Mouse (Mus musculus): ENCODE results near the gene Tgfbr2. TPM values are rescaled to one million over a fixed set of nuclear protein-coding genes. Genes with fewer than 3 reads are reported as not detected.

Tgfbr2 gene
- polyA plus RNA-seq, 1 experiment from 2014 or later = 19.0 TPM

DNA sequence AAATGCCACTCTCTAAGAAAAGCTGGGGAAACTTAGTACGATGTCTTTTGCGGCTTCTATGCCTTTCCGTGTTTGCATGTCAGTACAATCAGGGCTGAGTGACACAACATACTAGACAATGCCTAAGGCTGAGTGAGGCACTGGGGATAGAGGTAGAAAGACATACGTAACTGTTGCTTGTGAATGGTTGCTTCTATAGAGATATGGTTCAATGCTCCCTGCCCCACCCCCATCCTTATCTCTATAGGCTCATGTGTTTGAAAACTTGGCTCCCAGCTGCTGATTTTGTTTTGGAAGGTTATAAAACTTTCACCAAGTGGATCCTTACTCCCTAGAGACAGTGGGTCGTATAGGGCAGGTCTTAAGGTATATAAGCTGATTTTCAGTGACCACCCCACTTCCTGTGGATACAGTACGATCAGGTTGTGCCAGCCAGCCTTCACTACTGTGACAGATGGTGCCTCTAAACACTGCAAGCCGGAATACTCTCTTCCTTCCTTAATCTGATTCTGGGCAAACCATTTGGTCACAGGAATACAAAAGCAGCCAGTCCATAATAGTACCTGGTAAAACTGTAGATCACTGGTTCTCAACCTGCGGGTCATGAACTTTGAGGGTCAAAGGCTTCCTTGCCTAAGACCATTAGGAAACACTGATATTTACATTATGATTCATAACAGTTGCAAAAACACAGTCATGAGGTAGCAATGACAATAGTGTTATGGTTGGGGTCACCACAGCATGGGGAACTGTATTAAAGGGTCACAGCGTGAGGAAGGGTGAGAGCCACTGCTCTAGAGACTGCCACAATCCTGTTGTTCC lies 63.8 kb downstream of the Tgfbr2 start:
- no peak overlapping the region for H3K4me3 ChIP-seq
- H3K9ac ChIP-seq = no peak overlapping the region
- H3K27ac ChIP-seq (replicated peaks) = no peak overlapping the region
- peaks cover 59% of the 10 kb centered on the region for H3K36me3 ChIP-seq
- H3K9me3 ChIP-seq = no peaks in the 10 kb centered on the region
- H3K4me1 ChIP-seq = peaks cover 25% of the 10 kb centered on the region
- H3K4me2 ChIP-seq = no peak overlapping the region
- H3K27me3 ChIP-seq (replicated peaks) = no peaks in the 10 kb centered on the region
- WGBS = 75% methylated on average over 9 of the region's 9 CpGs
- no peak for ATAC-seq (ENCODE audit: extremely low read depth, insufficient number of reproducible peaks, low FRiP score, low TSS enrichment)

DNA sequence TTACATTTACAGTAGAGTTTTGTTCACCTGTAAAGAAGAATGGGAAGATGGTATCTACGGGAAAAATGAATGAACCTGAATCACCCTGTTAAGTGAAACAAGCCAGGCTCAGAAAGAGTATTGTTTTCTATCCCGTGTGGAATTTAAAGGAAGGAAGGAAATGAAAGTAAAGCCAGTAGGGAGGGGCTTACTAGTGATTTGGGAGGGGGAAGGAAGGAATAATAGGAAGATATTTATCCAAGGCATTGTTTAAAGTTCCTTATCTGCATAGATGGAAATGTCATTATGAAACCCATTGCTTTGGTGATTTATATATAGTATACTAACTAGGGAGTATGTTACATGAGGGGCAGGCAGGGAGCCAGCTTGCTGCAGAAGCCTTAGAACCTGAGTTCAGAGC lies 66.4 kb downstream of the Tgfbr2 start:
- no peak overlapping the region for H3K4me3 ChIP-seq
- ATAC-seq (ENCODE audit: extremely low read depth, insufficient number of reproducible peaks, low FRiP score, low TSS enrichment) = no peak

DNA sequence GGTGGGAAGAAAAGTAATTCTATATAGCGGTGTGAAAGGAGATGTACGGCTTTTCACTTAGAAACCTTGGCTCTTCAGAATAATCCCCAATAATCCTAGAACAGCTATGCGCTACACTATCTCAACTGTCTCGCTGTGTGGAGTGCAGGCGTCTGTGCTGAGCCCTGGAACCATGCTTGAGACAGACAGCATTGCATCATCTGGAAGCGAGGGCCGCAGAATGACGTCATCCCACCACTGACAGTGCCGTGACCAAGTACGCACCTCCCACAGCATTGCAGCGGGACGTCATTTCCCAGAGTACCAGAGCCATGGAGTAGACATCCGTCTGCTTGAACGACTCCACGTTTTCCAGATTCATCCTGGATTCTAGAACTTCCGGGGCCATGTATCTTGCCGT lies 70.4 kb downstream of the Tgfbr2 start:
- Histone ChIP-seq H3K4me3 (no peak overlapping the region), H3K4me1 (peaks cover under 1% of the 10 kb centered on the region; the same call in 1 of the 2 replicates), H3K27me3 (replicated peaks) (no peaks in the 10 kb centered on the region), H3K9me3 (no peaks in the 10 kb centered on the region), H3K27ac (replicated peaks) (no peak overlapping the region), H3K4me2 (no peak overlapping the region), H3K36me3 (peaks cover 78% of the 10 kb centered on the region), H3K9ac (no peak overlapping the region)
- WGBS = 80% methylated on average over 17 of the region's 17 CpGs
- no peak for ATAC-seq (ENCODE audit: extremely low read depth, insufficient number of reproducible peaks, low FRiP score, low TSS enrichment)

More for the DNA sequence above, 66.4 kb downstream of the Tgfbr2 start:
- H3K27ac ChIP-seq (replicated peaks) = no peak overlapping the region
- H3K4me2 ChIP-seq = no peak overlapping the region
- H3K36me3 ChIP-seq = peaks cover 67% of the 10 kb centered on the region
- no peaks in the 10 kb centered on the region for H3K9me3 ChIP-seq
- WGBS = 62% methylated on average over 2 of the region's 2 CpGs
- peaks cover 14% of the 10 kb centered on the region for H3K4me1 ChIP-seq
- no peak overlapping the region for H3K9ac ChIP-seq
- H3K27me3 ChIP-seq (replicated peaks) = no peaks in the 10 kb centered on the region

DNA sequence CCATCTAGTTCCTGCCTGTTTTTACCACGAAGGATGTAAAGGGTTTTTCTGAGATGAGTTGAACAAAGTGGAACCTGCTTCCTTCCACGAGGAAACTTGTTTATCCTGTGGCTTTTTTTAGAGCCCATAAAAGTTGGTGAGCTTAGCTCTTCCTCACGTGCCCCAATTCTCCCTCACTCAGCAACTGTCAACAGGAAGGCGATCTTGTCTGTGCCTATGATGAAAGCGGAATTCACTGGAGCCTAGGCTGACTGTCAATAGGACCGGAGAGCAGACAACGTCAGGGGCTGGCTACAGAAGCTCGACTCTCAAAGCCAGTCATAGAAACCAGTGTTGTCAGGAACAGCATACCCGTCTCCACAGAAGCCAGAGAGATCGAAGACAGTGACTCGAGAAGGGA lies 73.3 kb downstream of the Tgfbr2 start:
- Histone ChIP-seq H3K4me1 (peaks cover 12% of the 10 kb centered on the region), H3K27me3 (replicated peaks) (no peaks in the 10 kb centered on the region), H3K4me3 (no peak overlapping the region), H3K4me2 (no peak overlapping the region), H3K27ac (replicated peaks) (no peak overlapping the region), H3K9me3 (no peaks in the 10 kb centered on the region), H3K36me3 (peaks cover 55% of the 10 kb centered on the region), H3K9ac (no peak overlapping the region)
- WGBS = 50% methylated on average over 11 of the region's 11 CpGs
- ATAC-seq (ENCODE audit: extremely low read depth, insufficient number of reproducible peaks, low FRiP score, low TSS enrichment) = no peak

DNA sequence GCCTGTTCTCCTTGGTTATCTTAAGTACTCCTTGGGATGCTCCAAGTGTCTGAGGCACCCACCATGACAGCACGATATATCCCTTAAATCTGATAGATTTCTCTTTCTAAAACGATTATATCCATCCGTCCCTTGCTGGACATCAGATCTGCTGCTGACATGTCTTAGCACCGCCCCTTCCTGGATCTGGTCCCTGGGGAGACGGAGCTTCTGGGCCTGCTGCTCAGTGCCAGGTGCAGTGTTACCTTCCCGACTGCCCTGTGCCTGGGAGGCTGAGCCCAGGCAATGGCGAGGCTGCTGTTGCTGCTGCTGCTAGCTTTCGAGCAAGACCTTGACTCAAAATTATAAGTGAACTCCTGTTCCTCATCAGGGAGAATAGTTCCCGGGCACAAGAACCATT lies 75.1 kb downstream of the Tgfbr2 start:
- 75% methylated on average over 9 of the region's 9 CpGs for WGBS
- Histone ChIP-seq H3K27ac (replicated peaks) (no peak overlapping the region), H3K4me1 (peaks cover 12% of the 10 kb centered on the region), H3K9ac (no peak overlapping the region), H3K9me3 (no peaks in the 10 kb centered on the region), H3K4me2 (no peak overlapping the region), H3K36me3 (peaks cover 55% of the 10 kb centered on the region), H3K27me3 (replicated peaks) (no peaks in the 10 kb centered on the region), H3K4me3 (no peak overlapping the region)
- ATAC-seq (ENCODE audit: extremely low read depth, insufficient number of reproducible peaks, low FRiP score, low TSS enrichment) = no peak

DNA sequence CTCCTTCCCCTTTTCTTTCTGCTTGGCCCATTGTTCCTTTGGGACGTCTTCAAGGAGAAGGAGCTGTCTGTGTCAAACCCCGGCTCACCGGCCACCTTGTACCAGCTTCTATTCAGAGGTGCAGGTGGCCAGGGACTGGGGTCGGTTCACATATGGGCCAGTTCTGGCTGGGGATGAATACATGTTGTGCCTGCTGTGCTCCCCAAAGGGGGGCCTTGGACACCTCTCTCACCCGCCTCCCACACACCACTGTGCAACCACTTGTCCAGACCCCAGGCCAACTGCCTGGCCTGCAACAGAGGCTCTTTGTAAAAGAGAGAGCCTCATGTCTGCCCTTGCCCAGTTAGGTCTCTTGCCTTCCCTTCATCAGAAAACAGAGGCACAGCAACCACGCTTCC lies 75.6 kb downstream of the Tgfbr2 start:
- no peak overlapping the region for H3K4me3 ChIP-seq
- no peak overlapping the region for H3K27ac ChIP-seq (replicated peaks)
- H3K9me3 ChIP-seq = no peaks in the 10 kb centered on the region
- H3K9ac ChIP-seq = no peak overlapping the region
- peaks cover 12% of the 10 kb centered on the region for H3K4me1 ChIP-seq
- peaks cover 50% of the 10 kb centered on the region for H3K36me3 ChIP-seq
- H3K27me3 ChIP-seq (replicated peaks) = no peaks in the 10 kb centered on the region
- 75% methylated on average over 6 of the region's 6 CpGs for WGBS
- H3K4me2 ChIP-seq = no peak overlapping the region
- no peak for ATAC-seq (ENCODE audit: extremely low read depth, insufficient number of reproducible peaks, low FRiP score, low TSS enrichment)

DNA sequence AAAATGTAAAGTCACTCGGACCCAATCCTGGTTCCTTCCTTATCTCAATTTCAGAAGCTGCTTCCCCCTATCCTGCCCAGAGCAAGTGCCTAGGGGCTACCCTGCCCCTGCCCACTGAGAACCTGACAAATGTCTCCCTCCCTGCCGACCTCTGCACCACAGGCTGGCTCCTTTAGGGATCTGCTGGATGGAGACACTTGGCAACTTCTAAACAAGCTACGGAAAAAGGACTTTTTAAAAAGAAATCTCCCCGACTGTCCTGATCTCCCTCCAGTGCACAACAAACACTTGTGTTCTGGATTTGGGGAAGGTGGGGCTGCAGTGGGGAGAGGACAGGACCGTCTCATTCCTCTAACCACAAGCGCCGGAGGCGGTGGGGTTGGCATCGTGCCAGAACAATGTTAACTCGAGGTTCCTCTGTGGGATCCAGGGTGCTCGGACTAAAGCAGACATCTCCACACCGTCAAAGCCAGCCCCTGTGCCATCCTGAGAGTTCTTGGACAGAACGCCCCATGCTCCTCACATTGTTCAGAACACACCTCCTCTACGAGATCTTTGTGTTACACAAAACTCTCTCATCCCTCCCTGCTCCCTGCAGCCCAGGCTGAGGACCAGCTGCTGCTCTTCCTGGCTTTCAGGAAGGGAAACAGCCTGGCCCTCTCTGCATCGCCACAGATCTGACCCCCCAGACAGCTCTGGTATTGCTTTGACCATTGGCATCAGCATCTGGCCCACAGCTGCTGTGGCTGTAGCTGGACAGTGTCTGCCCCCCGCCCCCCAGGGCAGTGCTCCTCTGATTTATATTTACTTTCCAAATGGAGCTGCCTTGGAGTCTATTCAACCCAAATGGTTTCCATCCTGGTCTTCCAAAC lies 76.2 kb downstream of the Tgfbr2 start:
- Histone ChIP-seq H3K27me3 (replicated peaks) (no peaks in the 10 kb centered on the region), H3K9me3 (no peaks in the 10 kb centered on the region), H3K9ac (no peak overlapping the region), H3K27ac (replicated peaks) (no peak overlapping the region), H3K4me1 (peaks cover 12% of the 10 kb centered on the region), H3K4me3 (no peak overlapping the region), H3K4me2 (no peak overlapping the region), H3K36me3 (peaks cover 44% of the 10 kb centered on the region)
- no peak for ATAC-seq (ENCODE audit: extremely low read depth, insufficient number of reproducible peaks, low FRiP score, low TSS enrichment)
- 52% methylated on average over 16 of the region's 16 CpGs for WGBS

DNA sequence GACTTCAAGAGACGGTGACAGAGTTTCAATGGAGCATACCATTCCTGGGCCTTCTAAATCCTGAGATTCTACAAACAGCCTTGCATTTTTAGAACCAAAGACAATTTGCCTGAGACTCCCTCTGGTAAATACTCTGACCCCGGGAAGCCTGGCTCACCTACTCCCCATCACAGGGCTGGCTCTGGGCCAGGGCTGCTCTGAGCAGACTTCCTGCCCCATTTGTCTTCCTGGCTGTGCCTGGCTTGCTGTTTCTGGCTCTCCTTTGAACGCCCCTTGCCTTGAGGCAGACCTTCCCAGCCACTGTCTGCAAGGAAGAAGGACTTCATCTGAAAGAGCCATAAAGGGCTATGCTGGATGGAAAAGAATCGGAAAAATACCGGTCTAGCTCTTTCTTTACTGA lies 83.2 kb downstream of the Tgfbr2 start:
- Histone ChIP-seq H3K4me2 (no peak overlapping the region), H3K27ac (replicated peaks) (no peak overlapping the region; the same call in 1 of the 2 replicates), H3K4me3 (no peak overlapping the region), H3K9ac (0 out of 2 replicates have a peak overlapping the region, but pooled peaks have one; percentile 24), H3K4me1 (peaks cover 14% of the 10 kb centered on the region), H3K36me3 (peaks cover 46% of the 10 kb centered on the region), H3K9me3 (no peaks in the 10 kb centered on the region), H3K27me3 (replicated peaks) (no peaks in the 10 kb centered on the region)
- ATAC-seq (ENCODE audit: extremely low read depth, insufficient number of reproducible peaks, low FRiP score, low TSS enrichment) = no peak; the same call in 1 of the 2 replicates
- 52% methylated on average over 5 of the region's 5 CpGs for WGBS

DNA sequence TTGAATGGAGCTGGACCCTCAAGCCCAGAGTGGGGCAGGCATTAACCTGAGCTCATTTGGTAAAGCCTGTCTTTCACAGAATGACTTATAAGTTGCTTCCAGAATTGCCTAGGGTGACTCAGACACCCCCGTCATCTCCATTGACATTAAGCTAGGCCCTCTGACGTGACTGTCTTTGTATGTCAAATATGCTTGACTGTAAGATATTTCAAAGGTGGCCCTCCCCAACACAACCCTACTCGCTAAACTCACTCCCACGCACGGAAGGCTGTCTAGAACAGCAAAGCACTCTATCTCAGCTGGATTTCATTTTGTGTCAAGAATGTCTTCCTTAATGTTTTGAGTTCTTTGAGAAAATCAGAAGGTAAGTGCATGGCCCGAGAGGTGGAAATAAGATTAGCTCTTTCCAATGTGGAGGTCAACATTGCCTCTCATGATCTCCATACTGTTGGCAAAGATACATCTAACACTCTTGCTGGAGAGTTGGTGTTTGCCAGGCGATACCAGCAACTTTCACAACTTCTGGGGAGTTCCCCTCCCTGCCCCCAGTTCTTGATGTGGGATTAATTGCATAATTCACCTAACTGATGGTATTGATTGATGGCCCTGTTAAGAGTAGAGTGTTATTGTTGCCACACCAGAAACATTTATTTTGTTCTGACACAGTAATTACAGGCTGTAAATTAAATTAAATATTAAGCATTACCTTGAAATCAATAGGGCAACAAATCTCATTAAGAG lies 83.9 kb downstream of the Tgfbr2 start:
- WGBS = 73% methylated on average over 7 of the region's 7 CpGs

DNA sequence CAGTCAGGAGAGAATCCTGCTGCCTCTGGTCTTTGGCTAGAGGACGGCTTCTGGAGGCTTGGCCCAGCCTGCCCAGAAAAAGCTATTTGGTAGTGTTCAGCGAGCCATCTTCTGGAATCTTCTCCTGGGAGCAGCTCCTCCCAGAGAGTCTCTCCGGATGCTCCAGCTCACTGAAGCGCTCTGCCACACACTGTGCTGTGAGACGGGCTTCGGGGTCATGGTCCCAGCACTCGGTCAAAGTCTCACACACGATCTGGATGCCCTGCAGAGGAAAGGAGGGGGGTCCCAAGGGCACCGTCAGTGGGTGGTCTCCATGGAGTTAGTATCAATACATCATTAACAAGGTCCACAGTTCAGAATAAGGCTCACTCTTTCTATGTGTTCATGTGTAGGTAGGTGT lies 84.9 kb downstream of the Tgfbr2 start:
- H3K4me1 ChIP-seq = peaks cover 14% of the 10 kb centered on the region
- no peak for ATAC-seq (ENCODE audit: extremely low read depth, insufficient number of reproducible peaks, low FRiP score, low TSS enrichment)
- peaks cover 38% of the 10 kb centered on the region for H3K36me3 ChIP-seq
- no peaks in the 10 kb centered on the region for H3K9me3 ChIP-seq
- no peak overlapping the region for H3K4me2 ChIP-seq
- WGBS = 89% methylated on average over 9 of the region's 9 CpGs
- no peak overlapping the region for H3K27ac ChIP-seq (replicated peaks)
- H3K4me3 ChIP-seq = no peak overlapping the region
- no peak overlapping the region for H3K9ac ChIP-seq
- no peaks in the 10 kb centered on the region for H3K27me3 ChIP-seq (replicated peaks)

More for the DNA sequence above, 83.9 kb downstream of the Tgfbr2 start:
- ATAC-seq (ENCODE audit: extremely low read depth, insufficient number of reproducible peaks, low FRiP score, low TSS enrichment) = no peak
- H3K9ac ChIP-seq = no peak overlapping the region
- H3K27ac ChIP-seq (replicated peaks) = no peak overlapping the region
- H3K36me3 ChIP-seq = peaks cover 42% of the 10 kb centered on the region
- no peaks in the 10 kb centered on the region for H3K9me3 ChIP-seq
- peaks cover 14% of the 10 kb centered on the region for H3K4me1 ChIP-seq
- no peak overlapping the region for H3K4me2 ChIP-seq
- no peaks in the 10 kb centered on the region for H3K27me3 ChIP-seq (replicated peaks)
- no peak overlapping the region for H3K4me3 ChIP-seq

DNA sequence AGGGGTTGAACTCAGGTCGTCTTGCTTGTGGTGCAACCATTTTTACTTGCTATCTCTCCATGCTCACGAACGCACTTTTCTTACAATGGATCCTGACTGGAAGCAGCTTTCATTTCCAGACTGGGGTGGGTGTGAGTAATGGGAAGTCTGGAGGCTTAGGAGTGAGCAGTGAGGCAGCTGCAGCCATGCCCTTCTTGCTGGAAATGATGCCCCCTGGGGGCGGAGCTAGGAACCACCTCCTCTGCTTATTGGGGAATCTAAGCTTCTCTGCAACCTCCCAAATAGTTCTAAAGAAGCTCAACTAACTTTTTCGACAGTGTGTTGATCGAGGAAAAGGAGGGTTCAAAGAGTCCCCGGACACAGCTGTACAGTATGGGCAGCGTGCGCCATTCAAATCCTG lies 86.2 kb downstream of the Tgfbr2 start:
- H3K4me3 ChIP-seq = no peak overlapping the region
- H3K36me3 ChIP-seq = peaks cover 38% of the 10 kb centered on the region
- peaks cover 14% of the 10 kb centered on the region for H3K4me1 ChIP-seq
- H3K9ac ChIP-seq = no peak overlapping the region
- 87% methylated on average over 9 of the region's 9 CpGs for WGBS
- no peaks in the 10 kb centered on the region for H3K27me3 ChIP-seq (replicated peaks)
- no peak overlapping the region for H3K27ac ChIP-seq (replicated peaks)
- ATAC-seq (ENCODE audit: extremely low read depth, insufficient number of reproducible peaks, low FRiP score, low TSS enrichment) = no peak
- H3K9me3 ChIP-seq = no peaks in the 10 kb centered on the region
- no peak overlapping the region for H3K4me2 ChIP-seq

Data from heart, embryonic 13.5 days (tissue).